Mouse (Mus musculus): Measurements from ENCODE around the gene Fev. TPM values are rescaled to one million over a fixed set of nuclear protein-coding genes. Genes with fewer than 3 reads are reported as not detected.

The Fev gene
- polyA plus RNA-seq, 1 experiment from 2014 or later = 0.46 TPM

GRCm38 (mm10) chr1:74893134-74893855, 8.1 kb upstream of the Fev start, which contains the start of gene Cryba2:
Gene Cryba2, minus strand, starts transcription at chr1:74893143.
- peak within 1 kb of the TSS; percentile 37 for H3K4me2 ChIP-seq (replicated peaks)
- H3K4me1 ChIP-seq = peaks cover 17% of the 10 kb centered on the region
- H3K36me3 ChIP-seq = no peaks in the 10 kb centered on the region
- H3K9me3 ChIP-seq = no peaks in the 10 kb centered on the region
- ATAC-seq (replicated peaks) = 0 out of 2 replicates have a peak, but pooled peaks have one; percentile 3
- WGBS = 4% methylated on average over 25 of the region's 25 CpGs
- no peak within 1 kb of the TSS for H3K27ac ChIP-seq (replicated peaks)
- H3K9ac ChIP-seq (replicated peaks) = no peak within 1 kb of the TSS; the same call in 1 of the 2 replicates
- H3K27me3 ChIP-seq = peaks cover 89% of the 10 kb centered on the region
- H3K4me3 ChIP-seq = peak within 1 kb of the TSS; percentile 23

GRCm38 (mm10) chr1:74892351-74893133, 7.3 kb upstream of the Fev start:
- peaks cover 90% of the 10 kb centered on the region for H3K27me3 ChIP-seq
- WGBS = 1% methylated on average over 39 of the region's 39 CpGs
- H3K9me3 ChIP-seq = no peaks in the 10 kb centered on the region
- H3K4me3 ChIP-seq = peak overlapping the region; percentile 23
- no peak overlapping the region for H3K27ac ChIP-seq (replicated peaks)
- H3K4me2 ChIP-seq (replicated peaks) = peak overlapping the region; percentile 37
- no peaks in the 10 kb centered on the region for H3K36me3 ChIP-seq
- H3K9ac ChIP-seq (replicated peaks) = no peak overlapping the region; the same call in 1 of the 2 replicates
- peak; percentile 17; the same call in 1 of the 2 replicates for ATAC-seq (replicated peaks)
- peaks cover 14% of the 10 kb centered on the region for H3K4me1 ChIP-seq

GRCm38 (mm10) chr1:74891513-74891912, 6.3 kb upstream of the Fev start:
- Histone ChIP-seq H3K4me1 (peaks cover 14% of the 10 kb centered on the region), H3K4me2 (replicated peaks) (no peak overlapping the region), H3K27ac (replicated peaks) (no peak overlapping the region), H3K36me3 (no peaks in the 10 kb centered on the region), H3K9ac (replicated peaks) (no peak overlapping the region), H3K27me3 (peaks cover 92% of the 10 kb centered on the region), H3K9me3 (no peaks in the 10 kb centered on the region), H3K4me3 (no peak overlapping the region)
- WGBS = 2% methylated on average over 2 of the region's 8 CpGs
- ATAC-seq (replicated peaks) = no peak

- Histone ChIP-seq H3K27ac (replicated peaks) (no peak overlapping the region), H3K4me1 (peaks cover 35% of the 10 kb centered on the region), H3K9ac (replicated peaks) (no peak overlapping the region), H3K9me3 (no peaks in the 10 kb centered on the region), H3K4me3 (peak overlapping the region; percentile 20), H3K36me3 (no peaks in the 10 kb centered on the region), H3K27me3 (peaks cover 90% of the 10 kb centered on the region), H3K4me2 (replicated peaks) (peak overlapping the region; percentile 32)
- under 1% methylated on average over 57 of the region's 57 CpGs for WGBS
- ATAC-seq (replicated peaks) = no peak
Measured at GRCm38 (mm10) chr1:74884196-74885141, 750 bp downstream of the Fev start.

GRCm38 (mm10) chr1:74883441-74883840, 1.8 kb downstream of the Fev start:
- no peak for ATAC-seq (replicated peaks)
- Histone ChIP-seq H3K9me3 (no peaks in the 10 kb centered on the region), H3K4me2 (replicated peaks) (no peak overlapping the region), H3K9ac (replicated peaks) (no peak overlapping the region), H3K4me3 (no peak overlapping the region), H3K27me3 (peaks cover 91% of the 10 kb centered on the region), H3K27ac (replicated peaks) (no peak overlapping the region), H3K36me3 (no peaks in the 10 kb centered on the region), H3K4me1 (peaks cover 35% of the 10 kb centered on the region)
- WGBS = 3% methylated on average over 5 of the region's 5 CpGs

GRCm38 (mm10) chr1:74882828-74883227, 2.4 kb downstream of the Fev start:
- H3K4me2 ChIP-seq (replicated peaks) = 0 out of 2 replicates have a peak overlapping the region, but pooled peaks have one; percentile 70
- H3K9ac ChIP-seq (replicated peaks) = no peak overlapping the region
- H3K27ac ChIP-seq (replicated peaks) = no peak overlapping the region
- no peaks in the 10 kb centered on the region for H3K36me3 ChIP-seq
- H3K4me3 ChIP-seq = no peak overlapping the region
- H3K27me3 ChIP-seq = peaks cover 92% of the 10 kb centered on the region
- no peaks in the 10 kb centered on the region for H3K9me3 ChIP-seq
- no peak for ATAC-seq (replicated peaks)
- 1% methylated on average over 8 of the region's 8 CpGs for WGBS
- H3K4me1 ChIP-seq = peaks cover 35% of the 10 kb centered on the region

- H3K36me3 ChIP-seq = no peaks in the 10 kb centered on the region
- peak overlapping the region; percentile 70 for H3K4me2 ChIP-seq (replicated peaks)
- H3K4me1 ChIP-seq = peaks cover 35% of the 10 kb centered on the region
- peaks cover 86% of the 10 kb centered on the region for H3K27me3 ChIP-seq
- peak overlapping the region; percentile 37 for H3K4me3 ChIP-seq
- no peaks in the 10 kb centered on the region for H3K9me3 ChIP-seq
- WGBS = under 1% methylated on average over 60 of the region's 74 CpGs
- peak overlapping the region; percentile 18; the same call in 1 of the 2 replicates for H3K9ac ChIP-seq (replicated peaks)
- H3K27ac ChIP-seq (replicated peaks) = no peak overlapping the region
- ATAC-seq (replicated peaks) = 0 out of 2 replicates have a peak, but pooled peaks have one; percentile 14
Measured at GRCm38 (mm10) chr1:74882055-74882734, 3.0 kb downstream of the Fev start.

- H3K4me3 ChIP-seq = no peak overlapping the region
- no peaks in the 10 kb centered on the region for H3K9me3 ChIP-seq
- H3K27me3 ChIP-seq = peaks cover 77% of the 10 kb centered on the region
- no peak overlapping the region for H3K4me2 ChIP-seq (replicated peaks)
- peak; percentile 62 for ATAC-seq (replicated peaks)
- H3K9ac ChIP-seq (replicated peaks) = no peak overlapping the region
- H3K36me3 ChIP-seq = no peaks in the 10 kb centered on the region
- H3K27ac ChIP-seq (replicated peaks) = no peak overlapping the region
- WGBS = 2% methylated on average over 18 of the region's 18 CpGs
- peaks cover 35% of the 10 kb centered on the region for H3K4me1 ChIP-seq
Measured at GRCm38 (mm10) chr1:74880785-74881360, 4.3 kb downstream of the Fev start.

- no peaks in the 10 kb centered on the region for H3K9me3 ChIP-seq
- no peak for ATAC-seq (replicated peaks)
- no peak overlapping the region for H3K9ac ChIP-seq (replicated peaks)
- no peak overlapping the region for H3K4me3 ChIP-seq
- H3K4me2 ChIP-seq (replicated peaks) = no peak overlapping the region
- H3K4me1 ChIP-seq = peaks cover 12% of the 10 kb centered on the region
- H3K27me3 ChIP-seq = peaks cover 40% of the 10 kb centered on the region
- no peak overlapping the region for H3K27ac ChIP-seq (replicated peaks)
- WGBS = 47% methylated on average over 3 of the region's 3 CpGs
- no peaks in the 10 kb centered on the region for H3K36me3 ChIP-seq
Measured at GRCm38 (mm10) chr1:74877199-74877598, 8.0 kb downstream of the Fev start.

GRCm38 (mm10) chr1:74872218-74872617, 13.0 kb downstream of the Fev start:
- Histone ChIP-seq H3K4me3 (no peak overlapping the region), H3K36me3 (no peaks in the 10 kb centered on the region), H3K4me1 (no peaks in the 10 kb centered on the region), H3K9me3 (no peaks in the 10 kb centered on the region), H3K4me2 (replicated peaks) (no peak overlapping the region), H3K9ac (replicated peaks) (no peak overlapping the region), H3K27me3 (peaks cover 8% of the 10 kb centered on the region), H3K27ac (replicated peaks) (no peak overlapping the region)
- ATAC-seq (replicated peaks) = no peak
- WGBS = 60% methylated on average over 2 of the region's 2 CpGs

- no peak overlapping the region for H3K9ac ChIP-seq (replicated peaks)
- H3K4me1 ChIP-seq = peaks cover 24% of the 10 kb centered on the region
- H3K27me3 ChIP-seq = peaks cover 13% of the 10 kb centered on the region
- H3K36me3 ChIP-seq = no peaks in the 10 kb centered on the region
- H3K27ac ChIP-seq (replicated peaks) = no peak overlapping the region
- H3K4me2 ChIP-seq (replicated peaks) = no peak overlapping the region
- ATAC-seq (replicated peaks) = no peak
- H3K4me3 ChIP-seq = no peak overlapping the region
- no peaks in the 10 kb centered on the region for H3K9me3 ChIP-seq
Measured at GRCm38 (mm10) chr1:74861783-74862182, 23.4 kb downstream of the Fev start.

All from forebrain, embryonic 15.5 days (tissue).